Mouse (Mus musculus) ES-CJ7 (cell line): Measurements from ENCODE around the gene Flot2.
"Not testable (repeated sequence)": the region's sequence is repeated elsewhere in the genome, so short reads cannot be mapped to it uniquely, and the experiment has no call there.

ENCODE experiments used
- DNase-seq: peaks from one replicate; pipeline ENCODE4 v3.0.0; 2011; ENCODE audit warnings: low read depth, low spot score

The Flot2 gene

GRCm38 (mm10) chr11:78037831-78038752 is at the start of gene Flot2:
Gene Flot2 (plus strand): TSS chr11:78037931.
- DNase-seq: no peak

- no peak for DNase-seq
These were observed 48.5 kb upstream of the Flot2 start for GRCm38 (mm10) chr11:77989071-77989690.

GRCm38 (mm10) chr11:77995556-77995955 is 42.2 kb upstream of the Flot2 start:
- no peak for DNase-seq

GRCm38 (mm10) chr11:78006446-78006845 is 31.3 kb upstream of the Flot2 start:
- DNase-seq: no peak

GRCm38 (mm10) chr11:78019676-78020075 is 18.1 kb upstream of the Flot2 start:
- DNase-seq: peak; percentile 82

- DNase-seq: peak; percentile 62
These were observed 14.1 kb upstream of the Flot2 start for GRCm38 (mm10) chr11:78023607-78024006.

- DNase-seq: no peak
These were observed 8.5 kb upstream of the Flot2 start for GRCm38 (mm10) chr11:78029240-78029639.

- DNase-seq: no peak
These were observed 7.1 kb upstream of the Flot2 start for GRCm38 (mm10) chr11:78030600-78030999.

GRCm38 (mm10) chr11:78031389-78031788 is 6.3 kb upstream of the Flot2 start:
- no peak for DNase-seq

- peak; percentile 97 for DNase-seq
These were observed 5.6 kb upstream of the Flot2 start, which contains the start of gene Dhrs13 for GRCm38 (mm10) chr11:78031947-78032808. Gene Dhrs13 (plus strand): TSS chr11:78032280.

GRCm38 (mm10) chr11:78032809-78033195 is 4.9 kb upstream of the Flot2 start:
- peak; percentile 49 for DNase-seq

GRCm38 (mm10) chr11:78033931-78034617 is 3.7 kb upstream of the Flot2 start:
- no peak for DNase-seq

GRCm38 (mm10) chr11:78036791-78037190 is 940 bp upstream of the Flot2 start:
- DNase-seq: no peak

- DNase-seq: peak; percentile 62
These were observed 3.1 kb downstream of the Flot2 start for GRCm38 (mm10) chr11:78040878-78041277.

GRCm38 (mm10) chr11:78042290-78042870 is 4.6 kb downstream of the Flot2 start:
- DNase-seq: peak; percentile 57

GRCm38 (mm10) chr11:78044758-78045251 is 7.1 kb downstream of the Flot2 start:
- DNase-seq: no peak

GRCm38 (mm10) chr11:78048637-78049036 is 10.9 kb downstream of the Flot2 start:
- DNase-seq: not testable (repeated sequence)

- DNase-seq: no peak
These were observed 15.3 kb downstream of the Flot2 start for GRCm38 (mm10) chr11:78053078-78053477.

- no peak for DNase-seq
These were observed 19.2 kb downstream of the Flot2 start for GRCm38 (mm10) chr11:78056946-78057345.
